Mouse (Mus musculus): ENCODE measurements around the gene Ppil4. TPM values are rescaled to one million over a fixed set of nuclear protein-coding genes. Genes with fewer than 3 reads are reported as not detected.

Ppil4 gene
- polyA plus RNA-seq, 1 experiment from 2014 or later, result 51.9 TPM

DNA sequence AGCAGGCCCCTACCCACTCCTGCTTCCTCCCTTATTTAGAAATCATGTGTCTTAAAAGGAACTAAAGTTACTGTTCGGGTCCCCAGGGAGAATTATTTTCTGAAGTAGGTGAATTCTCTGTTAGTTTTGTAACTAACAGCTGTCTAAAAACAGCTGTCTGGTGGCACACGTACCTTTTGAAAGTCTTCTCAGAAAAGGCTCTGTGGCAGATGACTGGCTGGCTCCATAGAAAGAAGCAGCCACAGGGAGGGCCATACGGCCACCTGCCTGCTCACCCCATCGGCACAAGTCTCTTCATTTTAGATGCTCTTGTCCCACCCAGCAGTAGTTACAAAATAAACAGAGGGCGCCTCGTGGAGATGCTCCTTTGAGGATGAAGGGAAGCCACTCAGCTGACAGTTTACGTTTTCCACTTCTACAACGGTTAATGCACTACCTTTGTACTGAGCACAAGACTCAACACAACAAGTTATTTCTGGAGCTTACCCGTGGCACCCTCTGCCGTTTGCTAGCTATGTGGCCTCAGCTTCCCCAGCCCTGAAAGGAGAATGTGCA lies 42.1 kb downstream of the Ppil4 start:
- H3K27me3 ChIP-seq (ENCODE audit: control insufficient read depth, insufficient read depth, low read depth, low read length), result no peaks in the 10 kb centered on the region
- no peaks in the 10 kb centered on the region for H3K9me3 ChIP-seq (replicated peaks; ENCODE audit: control insufficient read depth, low read length, poor library complexity, severe bottlenecking)
- H3K4me2 ChIP-seq (ENCODE audit: low read length), result no peak overlapping the region
- H3K9ac ChIP-seq (ENCODE audit: low read depth, low read length), result no peak overlapping the region
- ATAC-seq, result no peak
- no peak overlapping the region for H3K27ac ChIP-seq (ENCODE audit: low read length)
- no peaks in the 10 kb centered on the region for H3K36me3 ChIP-seq (ENCODE audit: control insufficient read depth, insufficient read depth, low read length)
- no peaks in the 10 kb centered on the region for H3K4me1 ChIP-seq (ENCODE audit: control insufficient read depth, insufficient read depth, low read length)
- H3K4me3 ChIP-seq (ENCODE audit: low read depth, low read length), result no peak overlapping the region
- WGBS, result 76% methylated on average over 10 of the region's 10 CpGs

DNA sequence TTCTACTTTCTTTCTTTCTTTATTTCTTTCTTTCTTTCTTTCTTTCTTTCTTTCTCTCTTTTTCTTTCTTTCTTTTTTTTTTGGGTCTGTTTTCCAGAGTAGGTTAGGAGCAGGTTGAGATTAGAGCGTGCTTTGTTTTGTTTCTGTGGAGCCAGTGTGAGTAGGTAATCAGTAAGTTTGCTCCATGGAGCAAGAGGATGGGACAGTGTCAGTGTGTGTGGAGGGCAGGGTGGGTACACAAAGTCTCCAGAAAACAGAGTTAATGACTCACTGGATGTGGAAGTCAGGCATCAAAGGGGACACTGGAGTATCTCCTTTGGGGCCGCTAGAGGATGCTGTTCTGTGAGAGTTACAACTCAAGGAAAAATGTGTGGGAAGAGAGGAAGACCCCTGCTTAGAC lies 44.2 kb downstream of the Ppil4 start:
- Histone ChIP-seq H3K4me2 (ENCODE audit: low read length) (no peak overlapping the region), H3K4me3 (ENCODE audit: low read depth, low read length) (no peak overlapping the region), H3K4me1 (ENCODE audit: control insufficient read depth, insufficient read depth, low read length) (no peaks in the 10 kb centered on the region), H3K9ac (ENCODE audit: low read depth, low read length) (no peak overlapping the region), H3K27ac (ENCODE audit: low read length) (no peak overlapping the region), H3K36me3 (ENCODE audit: control insufficient read depth, insufficient read depth, low read length) (no peaks in the 10 kb centered on the region), H3K9me3 (replicated peaks; ENCODE audit: control insufficient read depth, low read length, poor library complexity, severe bottlenecking) (no peaks in the 10 kb centered on the region), H3K27me3 (ENCODE audit: control insufficient read depth, insufficient read depth, low read depth, low read length) (no peaks in the 10 kb centered on the region)
- no peak for ATAC-seq
- 79% methylated on average over 2 of the region's 2 CpGs for WGBS

DNA sequence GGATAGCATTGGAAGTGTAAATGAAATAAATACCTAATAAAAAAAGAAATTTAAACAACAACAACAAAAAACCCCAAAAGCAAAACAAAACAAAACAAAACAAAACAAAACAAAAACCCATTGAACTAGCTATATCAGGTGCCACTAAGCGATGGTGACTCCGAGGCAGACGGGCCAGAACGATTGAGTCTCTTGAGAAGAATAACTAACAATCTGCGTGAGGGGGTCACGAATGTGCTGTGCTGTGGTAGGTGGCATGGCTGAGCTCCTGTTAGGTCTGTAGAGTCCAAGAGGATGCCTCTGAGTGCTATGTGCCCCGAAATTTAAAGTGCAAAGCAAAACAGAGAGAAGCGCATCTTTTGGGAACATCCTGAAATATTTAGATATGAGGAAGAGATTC lies 44.8 kb downstream of the Ppil4 start:
- no peak overlapping the region for H3K4me2 ChIP-seq (ENCODE audit: low read length)
- ATAC-seq, result no peak
- H3K27me3 ChIP-seq (ENCODE audit: control insufficient read depth, insufficient read depth, low read depth, low read length), result no peaks in the 10 kb centered on the region
- no peak overlapping the region for H3K4me3 ChIP-seq (ENCODE audit: low read depth, low read length)
- no peak overlapping the region for H3K9ac ChIP-seq (ENCODE audit: low read depth, low read length)
- no peaks in the 10 kb centered on the region for H3K36me3 ChIP-seq (ENCODE audit: control insufficient read depth, insufficient read depth, low read length)
- no peaks in the 10 kb centered on the region for H3K4me1 ChIP-seq (ENCODE audit: control insufficient read depth, insufficient read depth, low read length)
- H3K9me3 ChIP-seq (replicated peaks; ENCODE audit: control insufficient read depth, low read length, poor library complexity, severe bottlenecking), result no peaks in the 10 kb centered on the region
- H3K27ac ChIP-seq (ENCODE audit: low read length), result no peak overlapping the region
- WGBS, result 93% methylated on average over 8 of the region's 8 CpGs

DNA sequence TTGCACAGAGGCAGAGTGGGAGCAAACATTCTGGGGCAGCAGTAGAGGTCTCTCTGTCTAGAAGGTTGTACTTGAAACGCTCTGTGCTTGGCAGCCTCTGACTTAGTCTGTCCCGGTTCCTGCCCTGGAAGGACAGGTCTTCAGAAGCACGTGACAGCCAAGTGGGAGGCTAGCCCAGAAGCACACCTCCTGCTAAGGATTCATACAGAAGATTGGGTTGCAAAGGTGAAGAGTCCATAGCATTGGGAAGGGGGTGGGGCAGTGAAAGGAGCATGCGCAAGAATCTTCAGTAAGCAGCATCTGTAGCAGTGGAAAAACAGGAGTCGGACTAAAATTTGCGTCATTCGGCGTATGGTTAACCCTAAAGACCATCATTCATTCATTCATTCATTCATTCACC lies 45.3 kb downstream of the Ppil4 start:
- Histone ChIP-seq H3K4me3 (ENCODE audit: low read depth, low read length) (no peak overlapping the region), H3K4me1 (ENCODE audit: control insufficient read depth, insufficient read depth, low read length) (no peaks in the 10 kb centered on the region), H3K27me3 (ENCODE audit: control insufficient read depth, insufficient read depth, low read depth, low read length) (no peaks in the 10 kb centered on the region), H3K4me2 (ENCODE audit: low read length) (no peak overlapping the region), H3K9ac (ENCODE audit: low read depth, low read length) (no peak overlapping the region), H3K9me3 (replicated peaks; ENCODE audit: control insufficient read depth, low read length, poor library complexity, severe bottlenecking) (no peaks in the 10 kb centered on the region), H3K36me3 (ENCODE audit: control insufficient read depth, insufficient read depth, low read length) (no peaks in the 10 kb centered on the region), H3K27ac (ENCODE audit: low read length) (no peak overlapping the region)
- WGBS, result 95% methylated on average over 8 of the region's 8 CpGs
- ATAC-seq, result no peak

DNA sequence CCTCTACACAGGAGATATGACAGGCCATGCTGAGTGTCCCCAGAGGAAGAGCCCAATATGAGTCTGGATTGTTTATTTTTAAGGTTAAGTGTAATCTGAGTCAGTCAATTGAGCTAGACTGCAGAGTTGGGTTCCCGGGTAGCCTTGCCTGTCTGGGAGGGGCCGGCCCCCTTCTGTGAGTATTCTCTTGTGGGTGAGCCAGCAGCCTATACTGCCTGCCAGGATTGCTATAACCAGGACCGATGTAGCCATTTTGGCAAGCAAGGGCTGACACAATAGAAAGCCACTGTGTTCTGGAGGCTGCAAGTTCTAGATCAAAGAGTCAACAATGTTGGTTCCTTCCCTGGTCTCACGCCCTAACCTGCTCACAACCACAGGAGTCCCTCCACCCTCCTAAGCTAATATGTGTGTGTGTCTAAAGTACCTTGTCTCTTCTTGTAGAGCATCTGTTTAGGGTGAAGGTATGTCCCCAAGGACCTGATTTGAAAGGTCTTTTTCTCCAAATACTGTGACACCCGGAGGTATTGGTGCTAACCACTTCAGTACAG lies 46.3 kb downstream of the Ppil4 start:
- H3K9me3 ChIP-seq (replicated peaks; ENCODE audit: control insufficient read depth, low read length, poor library complexity, severe bottlenecking), result no peaks in the 10 kb centered on the region
- H3K27me3 ChIP-seq (ENCODE audit: control insufficient read depth, insufficient read depth, low read depth, low read length), result no peaks in the 10 kb centered on the region
- no peaks in the 10 kb centered on the region for H3K4me1 ChIP-seq (ENCODE audit: control insufficient read depth, insufficient read depth, low read length)
- H3K36me3 ChIP-seq (ENCODE audit: control insufficient read depth, insufficient read depth, low read length), result no peaks in the 10 kb centered on the region
- WGBS, result 90% methylated on average over 5 of the region's 5 CpGs
- no peak overlapping the region for H3K4me3 ChIP-seq (ENCODE audit: low read depth, low read length)
- H3K9ac ChIP-seq (ENCODE audit: low read depth, low read length), result no peak overlapping the region
- no peak for ATAC-seq
- no peak overlapping the region for H3K4me2 ChIP-seq (ENCODE audit: low read length)
- H3K27ac ChIP-seq (ENCODE audit: low read length), result no peak overlapping the region

DNA sequence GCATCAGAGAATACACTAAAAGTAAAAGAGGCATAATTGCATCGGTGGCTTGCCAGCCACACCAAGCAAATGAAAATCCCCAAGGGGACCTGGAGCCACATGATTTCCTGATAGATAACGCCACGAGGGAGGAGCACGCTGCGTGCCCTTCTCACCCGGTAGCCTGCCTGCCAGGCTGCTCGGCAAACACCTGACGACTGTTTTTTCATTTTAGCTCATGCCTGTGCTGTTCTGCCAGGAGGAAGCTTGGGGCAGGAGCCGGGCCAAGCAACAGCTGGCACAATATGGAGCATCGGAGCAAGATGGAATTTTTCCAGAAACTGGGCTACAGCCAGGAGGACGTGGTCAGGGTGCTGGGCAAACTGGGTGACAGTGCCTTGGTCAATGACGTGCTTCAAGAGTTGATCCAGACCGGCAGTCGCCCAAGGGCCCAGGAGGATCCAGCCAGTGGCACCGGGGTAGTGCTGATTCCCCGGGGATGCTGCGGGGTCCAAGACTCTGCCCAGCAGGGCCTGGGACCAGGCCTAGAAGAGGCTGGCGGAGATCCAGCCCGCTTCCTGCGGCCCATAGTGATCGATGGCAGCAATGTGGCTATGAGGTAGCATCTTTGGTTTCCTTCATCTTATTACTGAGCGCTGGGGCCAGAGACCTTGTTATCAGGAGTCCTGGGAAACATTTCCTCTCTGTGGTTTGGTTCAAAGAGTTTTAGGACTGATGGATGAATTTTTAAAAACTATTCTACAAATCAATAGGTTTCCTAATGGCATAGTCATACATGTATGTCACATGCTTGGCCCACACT lies 47.1 kb downstream of the Ppil4 start:
- WGBS, result 85% methylated on average over 22 of the region's 22 CpGs
- Histone ChIP-seq H3K4me1 (ENCODE audit: control insufficient read depth, insufficient read depth, low read length) (no peaks in the 10 kb centered on the region), H3K27me3 (ENCODE audit: control insufficient read depth, insufficient read depth, low read depth, low read length) (no peaks in the 10 kb centered on the region), H3K27ac (ENCODE audit: low read length) (no peak overlapping the region), H3K36me3 (ENCODE audit: control insufficient read depth, insufficient read depth, low read length) (no peaks in the 10 kb centered on the region), H3K4me3 (ENCODE audit: low read depth, low read length) (no peak overlapping the region), H3K4me2 (ENCODE audit: low read length) (no peak overlapping the region), H3K9me3 (replicated peaks; ENCODE audit: control insufficient read depth, low read length, poor library complexity, severe bottlenecking) (no peaks in the 10 kb centered on the region), H3K9ac (ENCODE audit: low read depth, low read length) (no peak overlapping the region)
- ATAC-seq, result no peak

DNA sequence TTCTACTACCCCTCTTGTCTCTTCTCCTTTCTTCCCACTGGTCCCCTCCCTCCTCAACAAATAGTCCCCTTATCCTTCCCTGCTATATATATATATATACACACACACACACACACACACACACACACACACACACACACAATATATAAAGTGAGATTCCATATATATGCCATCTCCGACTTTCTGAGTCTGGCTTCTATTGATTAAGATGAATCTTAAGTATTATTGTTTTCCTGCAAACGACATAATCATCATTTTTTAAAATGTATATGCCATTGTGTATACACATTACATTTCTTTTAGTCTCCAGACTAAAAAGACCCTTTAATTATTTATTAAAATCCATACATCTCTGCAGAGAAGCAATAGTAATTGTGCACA lies 47.7 kb downstream of the Ppil4 start:
- H3K4me2 ChIP-seq (ENCODE audit: low read length), result no peak overlapping the region
- no peaks in the 10 kb centered on the region for H3K9me3 ChIP-seq (replicated peaks; ENCODE audit: control insufficient read depth, low read length, poor library complexity, severe bottlenecking)
- H3K4me1 ChIP-seq (ENCODE audit: control insufficient read depth, insufficient read depth, low read length), result no peaks in the 10 kb centered on the region
- H3K27ac ChIP-seq (ENCODE audit: low read length), result no peak overlapping the region
- no peaks in the 10 kb centered on the region for H3K36me3 ChIP-seq (ENCODE audit: control insufficient read depth, insufficient read depth, low read length)
- H3K9ac ChIP-seq (ENCODE audit: low read depth, low read length), result no peak overlapping the region
- no peaks in the 10 kb centered on the region for H3K27me3 ChIP-seq (ENCODE audit: control insufficient read depth, insufficient read depth, low read depth, low read length)
- 85% methylated on average over 2 of the region's 2 CpGs for WGBS
- ATAC-seq, result no peak
- no peak overlapping the region for H3K4me3 ChIP-seq (ENCODE audit: low read depth, low read length)

DNA sequence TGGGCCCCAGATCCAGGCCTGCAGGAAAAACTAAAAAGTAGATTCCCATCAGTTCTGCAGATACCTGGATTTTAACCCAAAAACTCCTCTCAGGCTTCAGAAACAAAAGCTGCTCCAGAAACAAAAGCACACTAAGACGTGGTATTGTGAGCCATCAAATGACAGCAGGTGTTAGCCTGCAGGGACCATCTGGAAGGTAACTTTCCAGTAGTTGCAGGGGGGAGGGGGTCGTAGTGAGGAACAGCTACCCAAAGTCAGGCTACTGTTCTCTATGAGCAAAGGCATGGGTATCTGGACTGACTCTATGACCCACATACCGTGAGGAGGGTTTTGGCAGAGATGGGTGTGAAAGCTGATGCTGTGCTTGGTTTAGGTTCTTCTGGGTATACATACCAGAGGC lies 48.1 kb downstream of the Ppil4 start:
- Histone ChIP-seq H3K4me2 (ENCODE audit: low read length) (no peak overlapping the region), H3K4me3 (ENCODE audit: low read depth, low read length) (no peak overlapping the region), H3K4me1 (ENCODE audit: control insufficient read depth, insufficient read depth, low read length) (no peaks in the 10 kb centered on the region), H3K36me3 (ENCODE audit: control insufficient read depth, insufficient read depth, low read length) (no peaks in the 10 kb centered on the region), H3K27ac (ENCODE audit: low read length) (no peak overlapping the region), H3K9ac (ENCODE audit: low read depth, low read length) (no peak overlapping the region), H3K27me3 (ENCODE audit: control insufficient read depth, insufficient read depth, low read depth, low read length) (no peaks in the 10 kb centered on the region), H3K9me3 (replicated peaks; ENCODE audit: control insufficient read depth, low read length, poor library complexity, severe bottlenecking) (no peaks in the 10 kb centered on the region)
- WGBS, result 55% methylated on average over 3 of the region's 3 CpGs
- no peak for ATAC-seq

DNA sequence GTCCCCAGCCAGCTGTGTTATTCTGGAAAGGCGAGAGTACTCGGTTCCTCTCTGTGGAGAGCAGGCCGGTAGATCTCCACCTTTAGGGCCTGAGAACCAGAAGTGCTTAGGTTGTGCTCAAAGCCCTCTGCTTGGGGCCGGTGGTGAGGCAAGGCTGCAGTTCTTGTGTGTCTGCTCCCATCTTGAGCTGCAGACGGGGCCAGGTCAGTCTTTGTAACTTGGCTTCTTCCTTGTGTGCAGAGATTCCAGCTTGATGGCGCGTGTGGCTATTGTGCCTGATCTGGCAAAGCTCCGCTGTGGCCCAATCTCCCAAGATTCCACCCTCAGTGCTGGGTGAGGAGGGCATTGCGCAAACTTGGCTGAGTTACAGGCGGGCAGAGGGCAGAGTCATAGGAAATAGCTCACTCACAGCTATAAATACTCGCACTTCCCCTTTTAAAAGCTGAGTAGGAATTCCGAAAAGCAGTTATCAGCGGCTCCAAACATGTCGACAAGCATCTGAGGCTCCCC lies 48.9 kb downstream of the Ppil4 start:
- H3K4me3 ChIP-seq (ENCODE audit: low read depth, low read length), result no peak overlapping the region
- WGBS, result 71% methylated on average over 14 of the region's 14 CpGs
- no peak overlapping the region for H3K4me2 ChIP-seq (ENCODE audit: low read length)
- no peaks in the 10 kb centered on the region for H3K9me3 ChIP-seq (replicated peaks; ENCODE audit: control insufficient read depth, low read length, poor library complexity, severe bottlenecking)
- no peak overlapping the region for H3K9ac ChIP-seq (ENCODE audit: low read depth, low read length)
- no peaks in the 10 kb centered on the region for H3K27me3 ChIP-seq (ENCODE audit: control insufficient read depth, insufficient read depth, low read depth, low read length)
- no peaks in the 10 kb centered on the region for H3K36me3 ChIP-seq (ENCODE audit: control insufficient read depth, insufficient read depth, low read length)
- H3K4me1 ChIP-seq (ENCODE audit: control insufficient read depth, insufficient read depth, low read length), result no peaks in the 10 kb centered on the region
- ATAC-seq, result no peak
- no peak overlapping the region for H3K27ac ChIP-seq (ENCODE audit: low read length)

All from midbrain, embryonic 16.5 days (tissue).